Mouse (Mus musculus) stomach, embryonic 14.5 days (tissue): ENCODE data around the gene Mtmr12. TPM values are rescaled to one million over a fixed set of nuclear protein-coding genes. Genes with fewer than 3 reads are reported as not detected.

Experiments used
- ATAC-seq: fragments of 200-750 bp; cut with Nextera tagmentation; 2 replicates; pipeline ENCODE4 v1.8.0; 2017; ENCODE audit warnings: low read depth, moderate TSS enrichment; ENCODE audit not compliant: insufficient number of reproducible peaks, insufficient read depth, low FRiP score
- H3K27ac ChIP-seq: fragments of 300-500 bp; sonication (generic); 2 replicates; pipeline ENCODE4 v1.5.1; 2014; ENCODE audit warnings: mild to moderate bottlenecking, low read length, moderate library complexity, mixed read lengths
- H3K27me3 ChIP-seq: fragments of 300-500 bp; sonication (generic); 2 replicates; pipeline ENCODE4 v1.6.1; 2014; ENCODE audit warnings: low read length, control low read depth, mixed read lengths; ENCODE audit not compliant: control insufficient read depth, insufficient read depth
- H3K36me3 ChIP-seq: fragments of 300-500 bp; sonication (generic); 2 replicates; pipeline ENCODE4 v1.6.1; 2014; ENCODE audit warnings: mild to moderate bottlenecking, control low read depth, low read length, moderate library complexity, mixed read lengths; ENCODE audit not compliant: control insufficient read depth, insufficient read depth
- H3K4me1 ChIP-seq: fragments of 300-500 bp; sonication (generic); 2 replicates; pipeline ENCODE4 v1.6.1; 2014; ENCODE audit warnings: low read length, control low read depth, mixed read lengths; ENCODE audit not compliant: control insufficient read depth, insufficient read depth
- H3K4me2 ChIP-seq: fragments of 300-500 bp; sonication (generic); replicated peaks from 2 replicates; pipeline ENCODE4 v1.6.1; 2014; ENCODE audit warnings: low read depth, low read length, control low read depth
- H3K4me3 ChIP-seq: fragments of 300-500 bp; sonication (generic); 2 replicates; pipeline ENCODE4 v1.5.1; 2014; ENCODE audit warnings: low read depth, low read length, control low read depth
- H3K9ac ChIP-seq: fragments of 300-500 bp; sonication (generic); replicated peaks from 2 replicates; pipeline ENCODE4 v1.6.1; 2014; ENCODE audit warnings: low read depth, mild to moderate bottlenecking, control low read depth, low read length, moderate library complexity, mixed read lengths
- H3K9me3 ChIP-seq: fragments of 300-500 bp; sonication (generic); 2 replicates; pipeline ENCODE4 v1.6.1; 2016; ENCODE audit warnings: low read depth, low read length, control low read depth; ENCODE audit not compliant: control insufficient read depth
- WGBS: fragments of 180-500 bp; shearing (Covaris S2); extraction: QIAGEN DNeasy Blood & Tissue Kit; methylation state at CpG from one replicate; pipeline ENCODE4 v1.1.7; 2014; 5-methylcytosine and 5-hydroxymethylcytosine counted together
- polyA plus RNA-seq: library from polyadenylated mRNA; unstranded; fragments of >200 nt; fragmentation: Nextera tagmentation; extraction: Ambion mirVana; gene quantifications from 2 replicates; pipeline ENCODE4 v1.2.1, GENCODE M21; 2014

Gene Mtmr12
- polyA plus RNA-seq, 1 experiment from 2014 or later: 22.0 TPM

GRCm38 (mm10) chr15:12290330-12290729, 85.5 kb downstream of the Mtmr12 start:
- H3K4me1 ChIP-seq: no peaks in the 10 kb centered on the region
- H3K4me3 ChIP-seq: no peak overlapping the region
- no peaks in the 10 kb centered on the region for H3K36me3 ChIP-seq
- no peak overlapping the region for H3K9ac ChIP-seq
- no peak for ATAC-seq
- no peak overlapping the region for H3K27ac ChIP-seq
- H3K4me2 ChIP-seq: no peak overlapping the region
- H3K27me3 ChIP-seq: no peaks in the 10 kb centered on the region
- H3K9me3 ChIP-seq: no peaks in the 10 kb centered on the region
- WGBS: 85% methylated on average over 7 of the region's 7 CpGs

GRCm38 (mm10) chr15:12291757-12292156, 86.9 kb downstream of the Mtmr12 start:
- Histone ChIP-seq H3K36me3 (no peaks in the 10 kb centered on the region), H3K4me1 (no peaks in the 10 kb centered on the region), H3K4me2 (no peak overlapping the region), H3K9me3 (no peaks in the 10 kb centered on the region), H3K9ac (no peak overlapping the region), H3K27me3 (no peaks in the 10 kb centered on the region), H3K4me3 (no peak overlapping the region), H3K27ac (no peak overlapping the region)
- ATAC-seq: no peak
- 82% methylated on average over 2 of the region's 2 CpGs for WGBS

- H3K36me3 ChIP-seq: no peaks in the 10 kb centered on the region
- no peaks in the 10 kb centered on the region for H3K27me3 ChIP-seq
- WGBS: 48% methylated on average over 2 of the region's 2 CpGs
- no peak overlapping the region for H3K4me3 ChIP-seq
- H3K9ac ChIP-seq: no peak overlapping the region
- H3K4me2 ChIP-seq: no peak overlapping the region
- ATAC-seq: no peak
- H3K9me3 ChIP-seq: no peaks in the 10 kb centered on the region
- H3K4me1 ChIP-seq: no peaks in the 10 kb centered on the region
- no peak overlapping the region for H3K27ac ChIP-seq
These were observed 91.4 kb downstream of the Mtmr12 start for GRCm38 (mm10) chr15:12296228-12296627.

- H3K9ac ChIP-seq: no peak overlapping the region
- no peak overlapping the region for H3K4me2 ChIP-seq
- no peak overlapping the region for H3K4me3 ChIP-seq
- 81% methylated on average over 7 of the region's 7 CpGs for WGBS
- H3K27me3 ChIP-seq: no peaks in the 10 kb centered on the region
- H3K4me1 ChIP-seq: no peaks in the 10 kb centered on the region
- H3K27ac ChIP-seq: no peak overlapping the region
- H3K9me3 ChIP-seq: no peaks in the 10 kb centered on the region
- no peak for ATAC-seq
- H3K36me3 ChIP-seq: no peaks in the 10 kb centered on the region
These were observed 93.5 kb downstream of the Mtmr12 start for GRCm38 (mm10) chr15:12298231-12298737.

- Histone ChIP-seq H3K4me3 (no peak overlapping the region), H3K9me3 (no peaks in the 10 kb centered on the region), H3K4me2 (no peak overlapping the region), H3K9ac (no peak overlapping the region), H3K27ac (no peak overlapping the region), H3K4me1 (no peaks in the 10 kb centered on the region), H3K27me3 (no peaks in the 10 kb centered on the region), H3K36me3 (no peaks in the 10 kb centered on the region)
- no peak for ATAC-seq
- WGBS: 82% methylated on average over 4 of the region's 6 CpGs
These were observed 96.9 kb downstream of the Mtmr12 start for GRCm38 (mm10) chr15:12301771-12302170.

GRCm38 (mm10) chr15:12306188-12307071, 101.6 kb downstream of the Mtmr12 start:
- Histone ChIP-seq H3K9me3 (no peaks in the 10 kb centered on the region), H3K9ac (no peak overlapping the region), H3K36me3 (no peaks in the 10 kb centered on the region), H3K27me3 (no peaks in the 10 kb centered on the region), H3K4me3 (no peak overlapping the region), H3K4me1 (no peaks in the 10 kb centered on the region), H3K4me2 (no peak overlapping the region), H3K27ac (no peak overlapping the region)
- 52% methylated on average over 8 of the region's 8 CpGs for WGBS
- 0 out of 2 replicates have a peak, but pooled peaks have one; percentile 40 for ATAC-seq

- no peak overlapping the region for H3K4me2 ChIP-seq
- H3K4me1 ChIP-seq: no peaks in the 10 kb centered on the region
- H3K36me3 ChIP-seq: no peaks in the 10 kb centered on the region
- H3K27ac ChIP-seq: no peak overlapping the region
- H3K4me3 ChIP-seq: no peak overlapping the region
- 53% methylated on average over 4 of the region's 4 CpGs for WGBS
- H3K9ac ChIP-seq: no peak overlapping the region
- 0 out of 2 replicates have a peak, but pooled peaks have one; percentile 40 for ATAC-seq
- H3K9me3 ChIP-seq: no peaks in the 10 kb centered on the region
- no peaks in the 10 kb centered on the region for H3K27me3 ChIP-seq
These were observed 102.3 kb downstream of the Mtmr12 start for GRCm38 (mm10) chr15:12307114-12307513.

- no peak overlapping the region for H3K9ac ChIP-seq
- H3K9me3 ChIP-seq: no peaks in the 10 kb centered on the region
- no peak overlapping the region for H3K4me3 ChIP-seq
- no peak overlapping the region for H3K27ac ChIP-seq
- no peaks in the 10 kb centered on the region for H3K27me3 ChIP-seq
- H3K4me2 ChIP-seq: no peak overlapping the region
- no peak for ATAC-seq
- WGBS: 88% methylated on average over 5 of the region's 5 CpGs
- H3K4me1 ChIP-seq: no peaks in the 10 kb centered on the region
- no peaks in the 10 kb centered on the region for H3K36me3 ChIP-seq
These were observed 103.7 kb downstream of the Mtmr12 start for GRCm38 (mm10) chr15:12308539-12308938.
